Mouse (Mus musculus) skeletal muscle tissue, adult 2 months (tissue): ENCODE results near the gene Nxn.
A peak's percentile ranks its signal among the peaks of the same experiment; 100 is the strongest.

Source experiments
- DNase-seq: peaks from one replicate; pipeline ENCODE4 v3.0.0-alpha.2; 2012; ENCODE audit warnings: low read depth, low spot score

Gene Nxn

GRCm38 (mm10) chr11:76262611-76263351 is 136.2 kb downstream of the Nxn start:
- DNase-seq, result no peak

GRCm38 (mm10) chr11:76261224-76261623 is 137.7 kb downstream of the Nxn start:
- DNase-seq, result no peak

GRCm38 (mm10) chr11:76260208-76261050 is 138.5 kb downstream of the Nxn start:
- DNase-seq, result no peak

GRCm38 (mm10) chr11:76258511-76258910 is 140.4 kb downstream of the Nxn start:
- no peak for DNase-seq

- DNase-seq, result no peak
These were observed 141.6 kb downstream of the Nxn start for GRCm38 (mm10) chr11:76257386-76257785.

GRCm38 (mm10) chr11:76256129-76256528 is 142.8 kb downstream of the Nxn start:
- no peak for DNase-seq

- peak; percentile 37 for DNase-seq
These were observed 143.4 kb downstream of the Nxn start for GRCm38 (mm10) chr11:76255431-76256001.

- DNase-seq, result no peak
These were observed 145.0 kb downstream of the Nxn start for GRCm38 (mm10) chr11:76253918-76254264.

- DNase-seq, result peak; percentile 72
These were observed 145.6 kb downstream of the Nxn start for GRCm38 (mm10) chr11:76253145-76253917.

- no peak for DNase-seq
These were observed 146.9 kb downstream of the Nxn start for GRCm38 (mm10) chr11:76252036-76252435.

- no peak for DNase-seq
These were observed 151.7 kb downstream of the Nxn start for GRCm38 (mm10) chr11:76247239-76247638.

- DNase-seq, result no peak
These were observed 152.5 kb downstream of the Nxn start for GRCm38 (mm10) chr11:76246439-76246838.

- no peak for DNase-seq
These were observed 155.0 kb downstream of the Nxn start for GRCm38 (mm10) chr11:76243811-76244546.

- peak; percentile 77 for DNase-seq
These were observed 155.8 kb downstream of the Nxn start, which contains the start of the genes Mrm3 and Glod4 for GRCm38 (mm10) chr11:76242901-76243810. Gene Mrm3 (plus strand): TSS chr11:76243715. Gene Glod4 (minus strand): TSS chr11:76243725.

GRCm38 (mm10) chr11:76239750-76240149 is 159.2 kb downstream of the Nxn start:
- no peak for DNase-seq

GRCm38 (mm10) chr11:76236136-76236535 is 162.8 kb downstream of the Nxn start:
- no peak for DNase-seq

GRCm38 (mm10) chr11:76225051-76225450 is 173.9 kb downstream of the Nxn start:
- DNase-seq, result no peak

GRCm38 (mm10) chr11:76224631-76225030 is 174.3 kb downstream of the Nxn start:
- no peak for DNase-seq

- peak; percentile 96 for DNase-seq
These were observed 181.5 kb downstream of the Nxn start, which contains the start of the genes Dbil5 and Gemin4 for GRCm38 (mm10) chr11:76217390-76217800. Gene Dbil5 (plus strand): TSS chr11:76217608. Gene Gemin4 (minus strand): TSS chr11:76217664.
